Mouse (Mus musculus) testis, adult 2 months (tissue): ENCODE measurements at regions not wholly inside any gene's neighbourhood (a gene's known extent, or its start where the extent isn't known, plus 50 kb on each side); places are given as distances from the start of the nearest gene placed in this dataset.

Experiments used
- CTCF ChIP-seq: fragments of 200-500 bp; IDR thresholded peaks from 2 replicates; pipeline ENCODE4 v1.5.1; 2012; ENCODE audit warnings: low read depth, mild to moderate bottlenecking, inconsistent platforms, low read length, moderate library complexity; ENCODE audit not compliant: control insufficient read depth, insufficient read depth, insufficient replicate concordance
- POLR2A ChIP-seq: fragments of 200-500 bp; IDR thresholded peaks from 2 replicates; pipeline ENCODE4 v1.6.1; 2012; ENCODE audit warnings: low read depth, mild to moderate bottlenecking, inconsistent platforms, low read length, moderate library complexity; ENCODE audit not compliant: control insufficient read depth

DNA sequence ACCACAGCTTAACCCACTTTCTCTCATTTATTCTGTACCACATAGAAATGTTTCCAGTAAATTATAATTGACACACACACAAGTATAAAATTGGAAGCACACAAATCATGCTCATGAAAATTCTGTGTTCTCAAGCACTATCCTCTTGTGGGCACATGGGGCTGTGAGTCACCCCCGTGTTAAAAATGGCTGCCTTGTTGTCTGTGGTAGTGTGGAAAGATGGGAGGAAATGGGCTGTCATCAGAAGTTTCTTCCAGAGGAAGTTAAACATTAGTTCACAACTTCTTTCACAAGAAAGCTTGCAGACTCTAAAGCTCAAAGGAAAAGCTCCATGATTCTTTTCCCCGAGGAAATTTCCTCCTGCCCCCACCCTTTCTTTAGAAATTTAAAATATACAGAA is 329.5 kb upstream of the Hnrnpa3 start:
- no peak for TF ChIP-seq CTCF
- no peak for TF ChIP-seq POLR2A
